Mouse (Mus musculus) heart, embryonic 10.5 days (tissue): ENCODE data around the gene Il1b. TPM values are rescaled to one million over a fixed set of nuclear protein-coding genes. Genes with fewer than 3 reads are reported as not detected.

Experiments
- polyA plus RNA-seq: library from polyadenylated mRNA; unstranded; fragments of >200 nt; fragmentation: Nextera tagmentation; extraction: Ambion mirVana; gene quantifications from 2 replicates; pipeline ENCODE4 v1.2.1, GENCODE M21; 2016

Gene Il1b
- polyA plus RNA-seq, 1 experiment from 2014 or later: not detected

Other genes with a start within 250 kb of the Il1b start
- gene Chchd5, start 241.4 kb downstream of the Il1b start, polyA plus RNA-seq: 21.9 and 22.0 TPM in 2 replicates
- gene Slc20a1, start 172.4 kb downstream of the Il1b start, polyA plus RNA-seq: 41.6 and 41.8 TPM in 2 replicates
- gene Ckap2l, start 73.9 kb downstream of the Il1b start, polyA plus RNA-seq: 48.4 and 50.4 TPM in 2 replicates
- 0.24 TPM in 1 of 2 replicates, not detected in the other for gene Il1a, start 61.2 kb downstream of the Il1b start, polyA plus RNA-seq
- 0.06 TPM in 1 of 2 replicates, not detected in the other for gene F830045P16Rik, start 165.5 kb upstream of the Il1b start, polyA plus RNA-seq
- 11.0 and 12.8 TPM in 2 replicates for gene Sirpa, start 221.7 kb upstream of the Il1b start, polyA plus RNA-seq